Mouse (Mus musculus) ovary, postnatal 36 days (tissue): ENCODE measurements around the gene Susd5.
"Not testable (repeated sequence)": the region's sequence is repeated elsewhere in the genome, so short reads cannot be mapped to it uniquely, and the experiment has no call there.

Source experiments
- DNase-seq: peaks from one replicate; pipeline ENCODE4 v3.0.0; 2022; ENCODE audit warnings: low spot score, mixed read lengths

The Susd5 gene

DNA sequence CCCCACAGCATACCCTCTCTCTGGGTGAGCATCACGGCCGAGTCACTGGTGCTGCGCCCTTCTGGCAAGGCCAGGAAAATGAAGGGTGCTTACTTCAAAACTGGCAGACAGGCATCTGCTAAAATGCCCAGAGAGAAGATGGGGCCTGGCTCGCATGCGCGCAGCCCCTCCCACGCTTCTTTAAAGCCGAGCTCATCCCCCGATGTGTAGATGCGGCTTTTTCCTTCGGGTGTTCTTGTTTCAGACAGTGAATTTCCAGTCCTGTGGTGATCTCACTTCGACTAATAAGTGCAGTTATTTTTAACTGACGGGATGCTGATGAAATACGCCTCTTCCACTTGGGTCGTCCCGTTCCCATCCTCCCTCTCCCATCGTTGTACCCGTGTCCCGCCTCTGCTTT, 16.7 kb downstream of the Susd5 start:
- no peak for DNase-seq

GRCm38 (mm10) chr9:114086422-114086821, 29.5 kb downstream of the Susd5 start:
- DNase-seq = no peak

- DNase-seq = no peak
Observed at GRCm38 (mm10) chr9:114087106-114087815, 30.3 kb downstream of the Susd5 start.

GRCm38 (mm10) chr9:114088885-114089284, 31.9 kb downstream of the Susd5 start:
- DNase-seq = not testable (repeated sequence)

DNA sequence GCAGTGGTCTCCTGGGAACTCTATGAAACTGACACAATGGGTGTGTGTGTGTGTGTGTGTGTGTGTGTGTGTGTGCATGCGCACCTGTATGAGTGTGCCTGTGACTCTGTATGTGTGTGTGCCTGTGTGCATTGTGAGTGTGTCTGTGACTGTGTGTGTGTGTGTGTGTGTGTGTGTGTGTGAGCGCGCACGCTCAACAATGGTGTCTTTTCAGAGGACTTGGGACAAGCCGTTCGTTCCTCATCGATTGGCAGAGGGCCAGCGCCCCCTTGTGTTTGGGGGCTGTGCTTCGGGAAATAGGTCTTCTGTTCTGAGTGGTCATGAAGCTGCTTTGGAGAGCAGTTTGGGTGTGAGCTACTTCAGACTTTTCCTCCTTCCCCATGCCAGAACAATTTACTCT, 35.2 kb downstream of the Susd5 start:
- not testable (repeated sequence) for DNase-seq

DNA sequence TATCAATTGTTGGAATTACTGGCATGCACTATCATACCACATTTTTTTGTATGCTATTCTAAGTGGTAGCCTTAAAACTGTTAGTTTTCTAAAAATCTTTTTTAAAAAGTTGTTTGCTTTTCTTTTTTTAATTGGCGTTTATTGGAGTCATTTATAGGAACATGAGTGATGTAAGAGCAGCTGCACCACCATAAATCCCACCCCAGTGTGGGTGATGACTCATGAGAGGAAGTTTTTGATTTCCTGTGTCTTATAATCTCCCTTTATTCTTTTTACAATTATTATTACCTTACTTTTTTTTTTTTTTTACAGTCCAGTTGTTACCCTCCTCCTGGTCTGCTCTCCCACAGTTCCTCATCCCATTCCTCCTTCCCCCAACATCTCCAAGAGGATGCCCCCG, 37.9 kb downstream of the Susd5 start:
- no peak for DNase-seq

DNA sequence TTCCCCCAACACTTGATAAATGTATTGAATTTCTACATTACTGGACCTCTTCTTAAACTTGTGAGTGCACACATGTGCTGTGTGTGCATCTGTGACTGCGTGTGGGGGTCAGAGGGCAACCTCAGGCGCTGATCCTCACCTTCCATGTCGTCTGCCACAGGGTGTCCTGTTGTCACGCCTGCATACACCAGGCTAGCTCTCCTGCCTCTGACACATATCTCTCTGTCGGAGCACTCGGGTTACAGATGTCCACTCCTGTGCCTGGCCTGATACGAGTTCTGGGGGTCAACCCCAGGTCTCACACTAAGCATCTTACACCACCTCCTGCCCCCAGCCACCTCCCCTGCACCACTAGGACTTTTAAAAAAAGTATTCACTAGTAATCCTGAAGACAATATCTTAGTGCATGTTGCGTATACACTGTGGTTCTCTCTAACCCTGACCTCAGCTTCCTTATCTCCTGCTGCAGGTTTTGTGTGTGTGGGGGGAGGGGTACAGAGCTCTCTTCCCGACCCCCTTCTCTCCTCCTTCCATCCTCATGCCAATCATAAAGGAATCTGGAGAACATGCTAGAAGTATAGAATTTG, 41.9 kb downstream of the Susd5 start:
- DNase-seq = no peak

- DNase-seq = no peak
Observed at GRCm38 (mm10) chr9:114110268-114110667, 53.3 kb downstream of the Susd5 start.

DNA sequence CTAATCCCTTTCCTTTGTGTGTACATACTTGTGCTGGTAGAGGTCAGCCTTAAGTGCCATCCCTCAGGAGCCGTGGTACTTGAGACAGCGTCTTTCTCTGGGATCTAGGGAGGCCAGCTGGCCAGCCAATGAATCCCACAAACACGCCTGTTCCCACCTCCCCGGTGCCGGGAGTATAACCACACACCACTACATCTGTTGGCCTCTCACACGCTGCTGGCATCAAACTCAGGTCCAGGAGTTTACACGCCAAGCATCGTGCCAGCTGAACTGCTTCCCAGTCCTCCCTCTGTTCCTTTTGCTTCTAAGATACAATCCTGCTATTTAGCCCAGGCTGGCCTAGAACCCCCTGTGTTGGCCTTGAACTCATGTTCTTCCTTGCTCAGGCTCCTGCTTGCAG, 54.2 kb downstream of the Susd5 start:
- no peak for DNase-seq

DNA sequence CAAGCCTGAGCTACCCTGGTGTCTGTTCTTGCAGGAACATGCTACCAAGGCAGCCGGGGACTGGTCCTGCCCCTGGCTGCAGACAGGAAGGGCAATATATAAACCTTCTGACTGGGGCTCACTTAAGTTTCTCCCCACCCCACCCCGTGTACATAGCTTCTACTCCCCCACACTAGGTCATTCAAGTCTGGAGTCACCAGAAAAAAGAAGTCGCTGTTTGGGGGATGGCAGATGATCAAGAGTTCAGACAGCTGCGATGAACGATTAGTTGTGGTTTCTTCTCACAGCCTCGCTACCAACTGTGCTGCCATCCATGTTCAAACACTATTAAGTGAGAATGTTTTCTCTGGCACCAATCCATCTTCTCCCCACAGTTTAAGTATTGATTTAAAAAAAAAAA, 55.3 kb downstream of the Susd5 start:
- DNase-seq = no peak

DNA sequence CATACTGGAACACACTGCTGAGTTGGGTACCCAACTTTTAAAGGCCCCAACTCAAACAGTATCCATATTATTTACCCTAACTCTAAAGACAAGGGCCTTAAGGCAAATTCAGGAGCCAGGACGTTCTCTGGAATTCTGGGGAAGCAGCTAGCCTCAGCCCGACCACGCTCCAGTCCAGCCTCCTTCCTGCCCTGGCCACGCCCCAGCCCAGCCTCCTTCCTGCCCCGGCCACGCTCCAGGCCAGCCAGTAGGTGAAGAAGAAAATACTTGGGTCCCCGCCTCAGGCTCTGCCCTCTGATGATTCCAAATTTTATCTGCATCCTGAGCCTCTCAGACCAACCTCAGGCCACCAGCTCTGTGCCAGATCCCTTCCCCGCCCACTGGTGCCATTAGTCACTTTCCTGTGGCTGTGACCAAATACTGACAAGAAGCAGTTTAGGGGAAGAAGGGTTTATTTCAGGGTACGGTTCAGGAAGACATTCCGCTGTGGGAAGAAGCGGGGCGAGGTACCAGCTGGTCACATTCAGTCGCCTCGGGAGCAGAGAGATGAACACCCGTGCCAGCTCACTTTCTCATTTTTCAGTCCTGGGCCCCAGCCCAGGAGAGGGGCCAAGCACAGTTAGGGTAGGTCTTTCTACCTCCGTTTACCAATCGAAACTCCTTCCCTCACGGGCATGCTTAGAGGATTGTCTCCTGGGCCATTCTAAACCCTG, 57.1 kb downstream of the Susd5 start:
- DNase-seq = no peak

GRCm38 (mm10) chr9:114116672-114117071, 59.7 kb downstream of the Susd5 start:
- peak; percentile 48 for DNase-seq

GRCm38 (mm10) chr9:114122862-114123261, 65.9 kb downstream of the Susd5 start:
- not testable (repeated sequence) for DNase-seq

DNA sequence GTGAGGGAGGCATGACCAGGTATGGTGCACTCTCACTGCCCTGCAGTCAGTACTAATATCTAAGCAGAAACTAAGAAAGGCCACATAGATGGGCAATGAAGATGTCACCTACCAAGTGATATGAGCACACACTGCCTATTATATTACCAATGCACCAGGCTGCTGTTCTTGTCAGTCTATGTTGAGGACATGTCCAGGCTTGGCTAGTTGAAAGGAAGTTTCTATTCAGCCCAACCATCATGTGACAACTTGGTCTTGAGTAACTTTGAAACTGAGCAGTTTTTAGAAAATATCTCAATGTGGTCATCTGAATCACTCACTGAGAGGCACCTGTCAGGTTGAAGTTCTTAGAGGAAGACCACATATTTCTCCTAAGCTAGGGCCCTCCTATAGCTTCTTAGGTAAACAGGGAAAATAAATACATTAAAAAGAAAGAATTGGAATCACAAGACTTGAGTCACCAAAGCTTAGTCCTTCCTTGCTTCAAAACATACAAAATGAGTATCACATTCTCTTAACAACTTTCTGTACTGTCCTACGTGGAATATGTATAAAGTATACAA, 72.4 kb downstream of the Susd5 start:
- DNase-seq = not testable (repeated sequence)
